Mouse (Mus musculus) liver, adult 2 months (tissue): ENCODE results near the gene Nfic.

Source experiments
- CTCF ChIP-seq: fragments of 200-500 bp; IDR thresholded peaks from 2 replicates; pipeline ENCODE4 v1.5.1; 2011; ENCODE audit warnings: low read depth, low read length, control low read depth
- POLR2A ChIP-seq: fragments of 200-500 bp; IDR thresholded peaks from 2 replicates; pipeline ENCODE4 v1.6.1; 2011; ENCODE audit warnings: low read length, control low read depth; ENCODE audit not compliant: insufficient read depth; ENCODE audit errors: extremely low read depth

DNA sequence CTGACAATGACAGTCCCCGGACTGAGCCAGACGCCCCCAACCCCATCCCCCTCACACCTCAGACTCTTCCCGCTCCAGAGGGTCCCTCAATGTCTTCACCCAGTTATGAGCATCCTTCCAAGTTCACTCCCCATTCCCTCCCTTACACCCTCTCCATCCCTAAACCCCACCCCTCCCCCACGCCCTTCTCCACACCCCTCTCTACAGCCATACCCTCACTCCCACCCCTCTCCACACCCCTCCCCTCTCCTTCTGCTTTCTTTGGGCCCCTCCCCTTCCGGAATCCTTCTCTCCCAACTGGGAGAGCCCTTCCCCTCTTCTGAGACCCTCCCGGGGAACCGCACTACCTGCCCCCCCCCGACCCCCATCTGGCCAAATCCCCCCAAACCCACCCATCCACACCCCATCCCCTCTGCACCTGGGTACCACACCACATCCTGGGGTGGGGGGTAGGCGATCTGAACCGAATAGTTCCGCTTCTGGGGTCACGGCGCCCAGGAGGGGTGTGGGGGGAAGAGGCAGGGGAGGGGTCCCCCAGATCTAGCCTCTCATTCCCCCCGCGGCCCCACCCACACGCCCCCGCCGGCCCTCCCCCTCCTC is 17.1 kb upstream of the Nfic start:
- TF ChIP-seq CTCF, result no peak
- no peak for TF ChIP-seq POLR2A
